Mouse (Mus musculus): ENCODE results near the gene Gstt2. TPM values are rescaled to one million over a fixed set of nuclear protein-coding genes. Genes with fewer than 3 reads are reported as not detected.
"Not testable (repeated sequence)": the region's sequence is repeated elsewhere in the genome, so short reads cannot be mapped to it uniquely, and the experiment has no call there.

Gene Gstt2
- total and polyA plus RNA-seq, 2 experiments from 2014 or later, result 10.2 to 11.1 TPM

DNA sequence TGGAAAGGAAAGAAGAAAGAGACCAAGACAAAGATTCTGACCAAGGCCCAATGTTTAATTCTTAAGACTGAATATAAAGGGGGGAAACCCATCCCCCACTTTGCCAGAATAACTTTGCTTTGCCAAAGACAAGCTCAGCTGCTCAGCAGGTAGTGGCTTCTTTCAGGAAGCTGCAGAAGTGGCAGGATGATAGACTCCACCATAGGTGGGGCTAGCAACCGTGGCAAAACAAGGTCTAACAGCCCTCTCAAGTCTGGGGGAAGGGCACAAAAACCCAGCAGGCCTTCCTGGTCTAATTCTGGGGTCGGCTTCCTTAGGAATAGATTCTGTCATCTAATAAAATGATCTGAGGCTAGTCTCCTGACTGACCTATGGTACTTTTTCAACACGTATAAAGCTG, 11.2 kb upstream of the Gstt2 start:
- no peak for ATAC-seq
- Histone ChIP-seq H3K36me3 (ENCODE audit: insufficient read depth, low read length) (no peaks in the 10 kb centered on the region), H3K9ac (replicated peaks; ENCODE audit: low read length) (no peak overlapping the region), H3K27ac (no peak overlapping the region), H3K9me3 (ENCODE audit: low read length) (no peaks in the 10 kb centered on the region), H3K4me3 (ENCODE audit: low read length) (no peak overlapping the region), H3K4me2 (ENCODE audit: low read depth, low read length) (no peak overlapping the region), H3K4me1 (ENCODE audit: insufficient read depth, low read length) (peaks cover 8% of the 10 kb centered on the region), H3K27me3 (ENCODE audit: insufficient read depth, low read length) (no peaks in the 10 kb centered on the region)
- WGBS, result 19% methylated on average over 3 of the region's 3 CpGs
- DNase-seq (ENCODE audit: low spot score), result no peak
- TF ChIP-seq CTCF (IDR thresholded peaks at IDR 0.05; ENCODE audit: low read depth), result no peak

DNA sequence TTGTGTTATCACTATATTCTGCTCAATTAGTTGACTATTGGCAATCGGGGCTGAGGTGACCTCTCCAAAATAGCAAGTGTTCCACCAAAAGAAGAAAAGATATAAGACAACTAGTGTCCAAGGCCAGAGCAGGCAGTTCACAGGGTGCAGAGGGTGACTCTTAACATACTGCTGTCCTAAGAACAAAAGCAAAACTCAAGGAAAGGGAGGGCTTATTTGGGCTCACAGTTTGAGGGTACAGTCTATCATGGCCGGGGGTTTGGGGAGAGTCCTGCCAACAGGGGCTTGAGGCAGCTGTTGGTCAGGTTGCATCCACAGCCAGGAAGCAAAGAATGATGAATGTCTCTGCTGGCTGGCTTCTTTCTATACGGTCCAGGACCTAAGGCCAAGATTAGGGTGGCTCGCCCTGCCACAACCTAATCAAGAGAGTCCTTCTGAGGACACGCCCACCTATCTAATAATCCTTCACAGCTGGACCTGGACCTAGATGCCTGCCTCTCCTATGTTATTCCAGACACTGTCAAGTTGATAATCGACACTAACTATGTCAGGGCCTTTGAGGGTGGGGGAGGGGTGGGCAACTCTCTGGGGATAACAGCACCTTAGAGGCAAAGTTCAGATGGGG, 8.2 kb upstream of the Gstt2 start:
- Histone ChIP-seq H3K4me2 (ENCODE audit: low read depth, low read length) (no peak overlapping the region), H3K9ac (replicated peaks; ENCODE audit: low read length) (no peak overlapping the region), H3K27ac (no peak overlapping the region), H3K27me3 (ENCODE audit: insufficient read depth, low read length) (no peaks in the 10 kb centered on the region), H3K4me1 (ENCODE audit: insufficient read depth, low read length) (no peaks in the 10 kb centered on the region), H3K9me3 (ENCODE audit: low read length) (no peaks in the 10 kb centered on the region), H3K36me3 (ENCODE audit: insufficient read depth, low read length) (no peaks in the 10 kb centered on the region), H3K4me3 (ENCODE audit: low read length) (no peak overlapping the region)
- ATAC-seq, result no peak
- no peak for DNase-seq (ENCODE audit: low spot score)
- 85% methylated on average over 6 of the region's 6 CpGs for WGBS
- no peak for TF ChIP-seq CTCF (IDR thresholded peaks at IDR 0.05; ENCODE audit: low read depth)

- Histone ChIP-seq H3K36me3 (ENCODE audit: insufficient read depth, low read length) (no peaks in the 10 kb centered on the region), H3K9ac (replicated peaks; ENCODE audit: low read length) (no peak overlapping the region), H3K27ac (no peak overlapping the region), H3K4me2 (ENCODE audit: low read depth, low read length) (no peak overlapping the region), H3K9me3 (ENCODE audit: low read length) (no peaks in the 10 kb centered on the region), H3K4me3 (ENCODE audit: low read length) (no peak overlapping the region), H3K4me1 (ENCODE audit: insufficient read depth, low read length) (no peaks in the 10 kb centered on the region), H3K27me3 (ENCODE audit: insufficient read depth, low read length) (no peaks in the 10 kb centered on the region)
- DNase-seq (ENCODE audit: low spot score) (no peak), ATAC-seq (no peak)
- 61% methylated on average over 1 of the region's 1 CpGs for WGBS
- TF ChIP-seq CTCF (IDR thresholded peaks at IDR 0.05; ENCODE audit: low read depth), result no peak
Observed at GRCm38 (mm10) chr10:75844800-75845199, 7.6 kb upstream of the Gstt2 start.

DNA sequence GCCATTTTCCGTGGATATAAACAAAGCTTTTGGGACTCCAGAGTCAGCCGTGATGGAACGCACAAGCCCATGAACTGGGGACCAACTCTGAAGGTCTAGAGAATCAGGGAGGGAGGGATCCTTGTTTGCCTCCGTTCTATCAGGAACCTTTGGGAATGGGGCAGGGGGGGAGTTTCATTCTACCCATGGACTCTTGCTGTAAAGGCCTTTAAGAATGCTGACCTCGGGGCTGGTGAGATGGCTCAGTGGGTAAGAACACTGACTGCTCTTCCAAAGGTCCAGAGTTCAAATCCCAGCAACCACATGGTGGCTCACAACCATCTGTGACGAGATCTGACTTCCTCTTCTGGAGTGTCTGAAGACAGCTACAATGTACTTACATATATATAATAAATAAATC, 6.7 kb upstream of the Gstt2 start:
- not testable (repeated sequence) for H3K27me3 ChIP-seq (ENCODE audit: insufficient read depth, low read length); DNase-seq (ENCODE audit: low spot score); H3K4me1 ChIP-seq (ENCODE audit: insufficient read depth, low read length); H3K4me2 ChIP-seq (ENCODE audit: low read depth, low read length); ATAC-seq; H3K9ac ChIP-seq (replicated peaks; ENCODE audit: low read length); H3K9me3 ChIP-seq (ENCODE audit: low read length); H3K4me3 ChIP-seq (ENCODE audit: low read length); H3K36me3 ChIP-seq (ENCODE audit: insufficient read depth, low read length); H3K27ac ChIP-seq
- WGBS, result 83% methylated on average over 6 of the region's 6 CpGs

DNA sequence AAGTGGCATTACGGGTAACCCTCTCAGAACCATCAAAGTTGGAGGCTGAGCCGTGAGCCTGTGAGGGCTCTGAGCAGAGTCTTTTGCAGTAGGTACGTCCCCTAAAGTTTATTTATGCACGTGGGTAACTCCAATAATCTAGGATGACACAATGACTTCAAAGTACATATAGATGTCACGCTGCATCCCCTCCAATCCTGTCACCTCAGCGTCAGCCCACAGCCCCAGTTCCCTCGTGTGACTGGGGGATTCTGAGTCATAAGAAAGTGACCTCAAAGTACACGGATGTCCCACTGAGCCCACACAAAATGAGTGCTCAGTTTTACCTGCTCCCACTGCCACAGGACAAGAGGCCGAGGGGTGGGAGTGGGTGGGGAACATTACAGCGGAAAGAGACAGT, 1.9 kb upstream of the Gstt2 start:
- Histone ChIP-seq H3K27ac (no peak overlapping the region), H3K4me3 (ENCODE audit: low read length) (no peak overlapping the region), H3K9ac (replicated peaks; ENCODE audit: low read length) (no peak overlapping the region), H3K4me1 (ENCODE audit: insufficient read depth, low read length) (peaks cover 17% of the 10 kb centered on the region), H3K4me2 (ENCODE audit: low read depth, low read length) (no peak overlapping the region), H3K27me3 (ENCODE audit: insufficient read depth, low read length) (no peaks in the 10 kb centered on the region), H3K36me3 (ENCODE audit: insufficient read depth, low read length) (no peaks in the 10 kb centered on the region), H3K9me3 (ENCODE audit: low read length) (no peaks in the 10 kb centered on the region)
- 91% methylated on average over 10 of the region's 10 CpGs for WGBS
- DNase-seq (ENCODE audit: low spot score), result no peak
- TF ChIP-seq CTCF (IDR thresholded peaks at IDR 0.05; ENCODE audit: low read depth), result no peak
- no peak for ATAC-seq

DNA sequence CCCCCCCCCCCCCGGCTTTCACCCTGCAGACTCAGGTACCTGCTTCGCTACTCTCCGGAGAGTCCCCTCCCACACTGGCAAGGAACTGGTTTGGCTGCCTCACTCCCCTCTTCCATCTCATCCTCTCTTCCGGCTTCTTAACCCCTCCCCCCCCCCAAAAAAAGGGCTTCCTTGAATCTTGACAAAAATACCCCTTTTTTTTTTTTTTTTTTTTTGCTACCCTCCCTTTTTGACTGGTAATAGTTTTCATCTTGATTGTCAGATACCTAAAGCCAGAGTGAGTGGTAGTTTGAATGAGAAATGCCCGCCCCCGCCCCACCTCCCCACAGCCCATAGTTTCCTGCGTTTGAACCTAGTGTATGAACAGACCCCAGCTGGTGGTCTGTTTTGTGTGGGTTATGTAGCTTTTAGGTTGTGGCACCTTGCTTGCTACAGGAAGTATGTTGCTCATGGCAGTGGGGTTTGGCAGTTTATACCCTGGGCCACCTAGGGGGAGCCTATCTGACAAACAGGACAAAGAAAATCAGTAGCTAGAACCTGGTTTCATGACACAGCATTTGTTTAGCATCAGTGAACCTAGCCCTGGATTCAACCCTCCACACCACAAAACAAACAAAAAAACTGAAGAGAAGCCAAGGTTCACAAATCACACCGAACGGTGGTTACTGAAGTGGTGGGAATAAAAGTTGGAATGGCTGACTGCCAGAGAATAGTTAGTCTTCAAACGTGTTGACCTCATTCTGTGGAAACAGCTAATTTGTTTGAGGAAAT, 1.3 kb downstream of the Gstt2 start:
- Histone ChIP-seq H3K4me2 (ENCODE audit: low read depth, low read length) (peak overlapping the region; percentile 69), H3K9ac (replicated peaks; ENCODE audit: low read length) (no peak overlapping the region), H3K9me3 (ENCODE audit: low read length) (no peaks in the 10 kb centered on the region), H3K36me3 (ENCODE audit: insufficient read depth, low read length) (no peaks in the 10 kb centered on the region), H3K27ac (no peak overlapping the region), H3K27me3 (ENCODE audit: insufficient read depth, low read length) (no peaks in the 10 kb centered on the region), H3K4me1 (ENCODE audit: insufficient read depth, low read length) (peaks cover 24% of the 10 kb centered on the region), H3K4me3 (ENCODE audit: low read length) (no peak overlapping the region)
- TF ChIP-seq CTCF (IDR thresholded peaks at IDR 0.05; ENCODE audit: low read depth), result 0 out of 2 replicates have a peak, but pooled peaks have one; percentile 2
- no peak for ATAC-seq
- 20% methylated on average over 9 of the region's 10 CpGs for WGBS
- DNase-seq (ENCODE audit: low spot score), result no peak

DNA sequence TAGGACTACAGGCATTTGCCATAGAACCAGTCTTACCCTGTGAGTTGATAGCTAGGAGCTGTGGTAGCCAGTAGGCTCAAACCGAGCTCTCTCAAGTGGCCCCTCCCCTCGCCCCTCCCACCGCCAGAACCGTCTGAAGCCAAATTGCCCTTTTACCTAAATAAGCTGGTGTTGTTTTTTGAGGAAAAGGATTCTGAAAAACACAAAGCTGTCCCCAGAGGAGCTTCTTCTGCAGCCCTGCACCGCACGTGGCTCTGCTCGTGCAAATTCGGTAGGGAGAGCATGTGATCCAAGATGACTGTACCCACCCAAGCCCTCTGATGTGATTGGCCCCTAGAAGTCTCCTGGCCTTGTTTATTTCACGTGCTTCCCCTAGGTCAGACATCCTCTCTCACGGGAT, 1.9 kb downstream of the Gstt2 start:
- DNase-seq (ENCODE audit: low spot score) (peak; percentile 46), ATAC-seq (peak; percentile 55; the same call in 1 of the 2 replicates)
- Histone ChIP-seq H3K9me3 (ENCODE audit: low read length) (no peaks in the 10 kb centered on the region), H3K27ac (no peak overlapping the region), H3K4me3 (ENCODE audit: low read length) (0 out of 2 replicates have a peak overlapping the region, but pooled peaks have one; percentile 1), H3K27me3 (ENCODE audit: insufficient read depth, low read length) (no peaks in the 10 kb centered on the region), H3K9ac (replicated peaks; ENCODE audit: low read length) (no peak overlapping the region), H3K4me2 (ENCODE audit: low read depth, low read length) (peak overlapping the region; percentile 69), H3K4me1 (ENCODE audit: insufficient read depth, low read length) (peaks cover 24% of the 10 kb centered on the region), H3K36me3 (ENCODE audit: insufficient read depth, low read length) (no peaks in the 10 kb centered on the region)
- 1% methylated on average over 10 of the region's 10 CpGs for WGBS
- no peak for TF ChIP-seq CTCF (IDR thresholded peaks at IDR 0.05; ENCODE audit: low read depth)
